Mouse (Mus musculus): Measurements from ENCODE around the gene Eif5b.

- TF ChIP-seq POLR2A (IDR thresholded peaks at IDR 0.05; ENCODE audit: borderline replicate concordance, low read depth, low read length) = no peak
- TF ChIP-seq CTCF (IDR thresholded peaks at IDR 0.05; ENCODE audit: low read depth, low read length) = no peak
Measured at GRCm38 (mm10) chr1:38081316-38081715, 83.5 kb downstream of the Eif5b start.
